Mouse (Mus musculus) lung, adult 2 months (tissue): ENCODE measurements around the gene Paics. TPM values are rescaled to one million over a fixed set of nuclear protein-coding genes. Genes with fewer than 3 reads are reported as not detected.
"Not testable (repeated sequence)": the region's sequence is repeated elsewhere in the genome, so short reads cannot be mapped to it uniquely, and the experiment has no call there.

Experiments
- DNase-seq: peaks from one replicate; pipeline ENCODE4 v3.0.0; 2022
- H3K4me1 ChIP-seq: fragments of 200-500 bp; 2 replicates; pipeline ENCODE4 v1.6.1; 2011; ENCODE audit warnings: low read length; ENCODE audit not compliant: control insufficient read depth, insufficient read depth
- H3K4me3 ChIP-seq: fragments of 200-500 bp; replicated peaks from 2 replicates; pipeline ENCODE3; 2011; ENCODE audit warnings: low read depth, mild to moderate bottlenecking, control low read depth, low read length; ENCODE audit errors: extremely low read depth
- CTCF ChIP-seq: fragments of 200-500 bp; IDR thresholded peaks from 2 replicates; pipeline ENCODE4 v1.5.1; 2011; ENCODE audit warnings: mild to moderate bottlenecking, low read length, control low read depth; ENCODE audit not compliant: insufficient read depth
- POLR2A ChIP-seq: fragments of 200-500 bp; IDR thresholded peaks from 2 replicates; pipeline ENCODE4 v1.6.1; 2011; ENCODE audit warnings: low read depth, mild to moderate bottlenecking, control low read depth, low read length, borderline replicate concordance; ENCODE audit errors: extremely low read depth
- WGBS: fragments of 180-500 bp; shearing (Covaris S2); methylation state at CpG from one replicate; pipeline ENCODE4 v1.1.7; 2018; 5-methylcytosine and 5-hydroxymethylcytosine counted together
- polyA plus RNA-seq: library from polyadenylated mRNA; depleted of rRNA; stranded (reverse); fragments of >200 nt; gene quantifications from 2 replicates; pipeline ENCODE4 v1.2.3, GENCODE M21; 2012

Gene Paics
- polyA plus RNA-seq, 1 experiment, result 44.2 TPM

DNA sequence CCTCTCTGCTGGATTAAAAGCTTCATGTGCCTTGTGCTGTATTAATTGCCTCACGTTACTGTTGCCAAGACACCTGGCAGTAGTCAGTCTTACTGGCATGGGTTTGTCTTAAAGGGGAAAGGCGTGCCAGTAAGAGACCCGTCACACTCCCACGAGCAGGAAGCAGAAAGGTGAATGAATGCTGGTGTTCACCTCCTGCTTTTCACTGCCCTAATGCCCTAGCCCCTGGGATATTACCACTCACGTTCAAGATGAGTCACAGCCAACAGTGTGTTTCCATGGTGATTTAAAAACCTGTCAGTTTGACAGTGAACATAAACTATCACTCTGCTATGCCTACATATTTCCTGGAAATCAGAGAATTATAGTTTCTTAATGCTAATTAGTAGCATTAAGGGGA lies 18.1 kb downstream of the Paics start:
- TF ChIP-seq POLR2A, result no peak
- TF ChIP-seq CTCF, result no peak
- H3K4me3 ChIP-seq, result no peak overlapping the region
- WGBS, result 60% methylated on average over 5 of the region's 5 CpGs
- DNase-seq, result no peak
- H3K4me1 ChIP-seq, result peaks cover 7% of the 10 kb centered on the region

DNA sequence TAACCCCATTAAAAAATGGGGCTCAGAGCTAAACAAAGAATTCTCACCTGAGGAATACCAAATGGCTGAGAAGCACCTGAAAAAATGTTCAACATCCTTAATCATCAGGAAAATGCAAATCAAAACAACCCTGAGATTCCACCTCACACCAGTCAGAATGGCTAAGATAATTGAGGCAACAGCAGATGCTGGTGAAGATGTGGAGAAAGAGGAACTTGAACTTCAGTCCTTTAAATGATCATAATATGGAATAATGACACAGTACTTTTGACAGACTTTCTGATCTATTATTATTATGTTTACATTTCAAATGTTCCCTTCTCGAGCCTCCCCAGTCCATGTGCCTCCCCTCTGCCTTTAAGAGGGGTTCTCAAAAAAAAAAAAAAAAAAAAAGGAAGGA lies 20.0 kb downstream of the Paics start:
- 68% methylated on average over 1 of the region's 1 CpGs for WGBS
- not testable (repeated sequence) for H3K4me3 ChIP-seq, H3K4me1 ChIP-seq, DNase-seq

- Histone ChIP-seq H3K4me1 (peaks cover 7% of the 10 kb centered on the region), H3K4me3 (peak overlapping the region; percentile 100)
- no peak for DNase-seq
- TF ChIP-seq POLR2A (no peak), CTCF (no peak)
- 47% methylated on average over 3 of the region's 3 CpGs for WGBS
These were observed 22.4 kb downstream of the Paics start for GRCm38 (mm10) chr5:76973488-76973887.

GRCm38 (mm10) chr5:76974207-76974553 lies 23.1 kb downstream of the Paics start:
- TF ChIP-seq POLR2A (no peak), CTCF (no peak)
- peak overlapping the region; percentile 100 for H3K4me3 ChIP-seq
- DNase-seq, result no peak
- H3K4me1 ChIP-seq, result peaks cover 7% of the 10 kb centered on the region
- 1% methylated on average over 17 of the region's 17 CpGs for WGBS

GRCm38 (mm10) chr5:76974554-76975285 lies 23.6 kb downstream of the Paics start, which contains the start of gene Srp72:
TSS of gene Srp72 (plus strand) at chr5:76974683.
- DNase-seq, result peak; percentile 75
- H3K4me3 ChIP-seq, result peak within 1 kb of the TSS; percentile 100
- TF ChIP-seq CTCF (no peak), POLR2A (peak; percentile 73; the same call in 1 of the 2 replicates)
- peaks cover 7% of the 10 kb centered on the region for H3K4me1 ChIP-seq
- under 1% methylated on average over 60 of the region's 60 CpGs for WGBS

GRCm38 (mm10) chr5:76975736-76976135 lies 24.6 kb downstream of the Paics start:
- WGBS, result 63% methylated on average over 8 of the region's 8 CpGs
- TF ChIP-seq POLR2A (no peak), CTCF (no peak)
- H3K4me3 ChIP-seq, result peak overlapping the region; percentile 29

DNA sequence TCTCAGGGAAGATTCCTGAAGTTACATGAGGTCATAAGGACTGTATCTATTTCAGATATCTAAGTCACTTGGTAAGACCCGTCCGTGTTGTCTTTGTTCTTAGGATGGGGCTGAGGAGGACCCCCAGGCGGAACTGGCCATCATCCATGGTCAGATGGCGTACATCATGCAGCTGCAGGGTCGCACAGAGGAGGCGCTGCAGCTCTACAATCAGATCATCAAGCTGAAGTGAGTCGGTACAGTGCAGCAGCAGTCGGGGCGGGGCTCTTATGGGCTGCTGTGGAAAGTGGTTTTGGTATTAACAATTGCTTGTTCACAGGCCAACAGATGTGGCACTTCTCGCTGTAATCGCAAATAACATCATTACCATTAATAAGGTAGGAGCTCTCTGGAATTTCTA lies 32.9 kb downstream of the Paics start:
- TF ChIP-seq CTCF (no peak), POLR2A (no peak)
- no peak for DNase-seq
- H3K4me1 ChIP-seq, result no peaks in the 10 kb centered on the region
- H3K4me3 ChIP-seq, result no peak overlapping the region
- 93% methylated on average over 11 of the region's 11 CpGs for WGBS

More at GRCm38 (mm10) chr5:76975736-76976135, 24.6 kb downstream of the Paics start:
- H3K4me1 ChIP-seq, result peaks cover 7% of the 10 kb centered on the region
- DNase-seq, result no peak

GRCm38 (mm10) chr5:76990789-76991188 lies 39.7 kb downstream of the Paics start:
- no peak for DNase-seq
- Histone ChIP-seq H3K4me3 (no peak overlapping the region), H3K4me1 (no peaks in the 10 kb centered on the region)
- TF ChIP-seq CTCF (no peak), POLR2A (no peak)
- 94% methylated on average over 3 of the region's 3 CpGs for WGBS

- H3K4me1 ChIP-seq, result no peaks in the 10 kb centered on the region
- TF ChIP-seq POLR2A, result no peak
- no peak for TF ChIP-seq CTCF
- DNase-seq, result no peak
- 93% methylated on average over 5 of the region's 5 CpGs for WGBS
- H3K4me3 ChIP-seq, result no peak overlapping the region
These were observed 42.2 kb downstream of the Paics start for GRCm38 (mm10) chr5:76993174-76993814.

DNA sequence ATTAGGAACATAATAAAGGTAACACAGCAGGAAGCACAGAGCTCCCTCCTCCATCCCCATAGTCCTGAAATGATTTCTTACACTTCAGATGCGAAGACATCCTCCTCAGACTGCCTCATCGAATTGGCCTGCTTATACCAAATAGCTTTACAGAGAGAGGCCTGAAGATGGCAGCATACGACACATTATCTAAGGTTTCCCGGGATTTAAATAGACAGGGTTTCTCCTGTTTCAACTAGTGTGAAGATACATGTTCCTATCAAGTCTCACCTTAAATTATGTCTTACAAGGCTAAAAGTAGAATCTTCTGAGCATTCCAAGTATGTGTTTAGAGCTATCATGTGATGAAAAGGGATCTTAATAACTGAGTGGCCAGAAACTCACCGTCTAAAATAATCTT lies 47.3 kb downstream of the Paics start:
- no peak for DNase-seq
- WGBS, result 46% methylated on average over 5 of the region's 5 CpGs
- no peaks in the 10 kb centered on the region for H3K4me1 ChIP-seq
- TF ChIP-seq CTCF (0 out of 2 replicates have a peak, but pooled peaks have one; percentile 9), POLR2A (no peak)
- no peak overlapping the region for H3K4me3 ChIP-seq
